Mouse (Mus musculus): ENCODE data around the gene Akap7.

Akap7 gene

GRCm38 (mm10) chr10:25310736-25311135 lies 3.1 kb upstream of the Akap7 start:
- Histone ChIP-seq H3K27me3 (ENCODE audit: insufficient read depth, low read length) (no peaks in the 10 kb centered on the region), H3K4me1 (replicated peaks; ENCODE audit: low read depth, low read length) (peaks cover 68% of the 10 kb centered on the region), H3K9me3 (ENCODE audit: low read length) (no peaks in the 10 kb centered on the region; the same call in 1 of the 2 replicates), H3K4me3 (replicated peaks; ENCODE audit: low read length) (no peak overlapping the region), H3K36me3 (ENCODE audit: insufficient read depth, low read length) (no peaks in the 10 kb centered on the region)
- TF ChIP-seq POU5F1 (IDR thresholded peaks at IDR 0.05; ENCODE audit: borderline replicate concordance, low read length) (no peak), NANOG (IDR thresholded peaks at IDR 0.05; ENCODE audit: borderline replicate concordance, low read length) (no peak), CTCF (conservative IDR thresholded peaks at IDR 0.05; ENCODE audit: low read length) (no peak)

DNA sequence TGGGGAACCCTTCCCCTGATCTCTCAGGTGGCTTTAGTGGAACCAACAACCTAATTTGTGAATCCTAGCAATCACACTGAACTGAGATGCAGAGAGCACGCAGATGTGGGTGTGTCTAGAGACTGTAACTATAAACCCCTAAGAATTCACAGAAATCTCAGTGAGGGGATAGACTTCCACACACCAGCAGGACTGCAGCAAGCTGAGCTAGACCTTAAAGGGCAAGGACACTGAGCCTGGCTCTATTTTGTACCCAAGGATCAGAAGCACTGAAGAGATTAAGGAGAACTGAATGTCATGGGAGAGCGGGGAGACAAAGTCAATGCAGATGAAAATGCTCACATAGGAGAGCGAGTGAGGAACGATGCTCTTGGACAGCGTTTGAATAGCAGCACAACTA lies 2.3 kb upstream of the Akap7 start:
- Histone ChIP-seq H3K4me1 (replicated peaks; ENCODE audit: low read depth, low read length) (peaks cover 67% of the 10 kb centered on the region), H3K4me3 (replicated peaks; ENCODE audit: low read length) (no peak overlapping the region), H3K9me3 (ENCODE audit: low read length) (no peaks in the 10 kb centered on the region; the same call in 1 of the 2 replicates), H3K36me3 (ENCODE audit: insufficient read depth, low read length) (no peaks in the 10 kb centered on the region), H3K27me3 (ENCODE audit: insufficient read depth, low read length) (no peaks in the 10 kb centered on the region)
- no peak for TF ChIP-seq NANOG (IDR thresholded peaks at IDR 0.05; ENCODE audit: borderline replicate concordance, low read length)
- TF ChIP-seq POU5F1 (IDR thresholded peaks at IDR 0.05; ENCODE audit: borderline replicate concordance, low read length) = no peak
- TF ChIP-seq CTCF (conservative IDR thresholded peaks at IDR 0.05; ENCODE audit: low read length) = no peak

DNA sequence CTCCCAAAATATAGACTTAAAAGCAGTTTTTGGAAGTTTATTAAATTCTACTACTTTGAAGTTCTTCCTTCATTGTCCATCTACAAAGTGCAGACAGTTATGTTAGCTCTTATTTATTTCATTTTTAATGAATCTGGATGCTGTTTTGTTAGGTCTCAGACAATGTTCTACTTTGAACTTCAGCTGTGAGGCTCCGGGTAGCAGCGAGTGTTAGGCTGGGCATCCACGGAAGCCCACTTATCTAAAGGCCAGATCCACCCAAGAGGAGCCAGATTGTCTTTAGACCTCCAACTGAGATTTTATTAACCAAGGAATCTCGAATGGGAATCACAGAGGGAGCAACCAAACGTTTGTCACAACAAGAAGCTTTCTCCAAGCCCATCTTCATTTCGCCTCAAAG lies 2.5 kb downstream of the Akap7 start:
- no peaks in the 10 kb centered on the region for H3K36me3 ChIP-seq (ENCODE audit: insufficient read depth, low read length)
- no peaks in the 10 kb centered on the region; the same call in 1 of the 2 replicates for H3K9me3 ChIP-seq (ENCODE audit: low read length)
- peaks cover 42% of the 10 kb centered on the region for H3K4me1 ChIP-seq (replicated peaks; ENCODE audit: low read depth, low read length)
- no peak overlapping the region for H3K4me3 ChIP-seq (replicated peaks; ENCODE audit: low read length)
- no peaks in the 10 kb centered on the region for H3K27me3 ChIP-seq (ENCODE audit: insufficient read depth, low read length)
- TF ChIP-seq CTCF (conservative IDR thresholded peaks at IDR 0.05; ENCODE audit: low read length) (no peak), NANOG (IDR thresholded peaks at IDR 0.05; ENCODE audit: borderline replicate concordance, low read length) (no peak), POU5F1 (IDR thresholded peaks at IDR 0.05; ENCODE audit: borderline replicate concordance, low read length) (no peak)

DNA sequence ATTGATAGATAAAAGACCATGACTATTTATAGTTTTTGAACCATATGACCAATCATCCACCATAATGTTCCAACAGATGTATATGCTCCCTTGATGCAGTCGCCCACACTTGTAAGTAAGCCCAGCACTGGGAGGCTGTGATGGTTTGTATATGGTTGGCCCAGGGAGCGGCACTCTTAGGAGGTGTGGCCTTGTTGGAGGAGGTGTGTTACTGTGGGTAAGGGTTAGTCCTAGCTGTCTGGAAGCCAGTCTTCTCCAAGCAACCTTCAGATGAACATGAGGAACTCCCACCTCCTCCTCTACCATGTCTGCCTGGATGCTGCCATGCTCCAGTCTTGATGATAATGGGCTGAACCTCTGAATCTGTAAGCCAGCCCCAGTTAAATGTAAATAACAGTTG lies 3.1 kb downstream of the Akap7 start:
- H3K27me3 ChIP-seq (ENCODE audit: insufficient read depth, low read length) = no peaks in the 10 kb centered on the region
- peaks cover 3% of the 10 kb centered on the region; the same call in 1 of the 2 replicates for H3K9me3 ChIP-seq (ENCODE audit: low read length)
- no peak overlapping the region for H3K4me3 ChIP-seq (replicated peaks; ENCODE audit: low read length)
- H3K36me3 ChIP-seq (ENCODE audit: insufficient read depth, low read length) = no peaks in the 10 kb centered on the region
- peaks cover 36% of the 10 kb centered on the region for H3K4me1 ChIP-seq (replicated peaks; ENCODE audit: low read depth, low read length)
- TF ChIP-seq CTCF (conservative IDR thresholded peaks at IDR 0.05; ENCODE audit: low read length) (no peak), POU5F1 (IDR thresholded peaks at IDR 0.05; ENCODE audit: borderline replicate concordance, low read length) (no peak), NANOG (IDR thresholded peaks at IDR 0.05; ENCODE audit: borderline replicate concordance, low read length) (no peak)

DNA sequence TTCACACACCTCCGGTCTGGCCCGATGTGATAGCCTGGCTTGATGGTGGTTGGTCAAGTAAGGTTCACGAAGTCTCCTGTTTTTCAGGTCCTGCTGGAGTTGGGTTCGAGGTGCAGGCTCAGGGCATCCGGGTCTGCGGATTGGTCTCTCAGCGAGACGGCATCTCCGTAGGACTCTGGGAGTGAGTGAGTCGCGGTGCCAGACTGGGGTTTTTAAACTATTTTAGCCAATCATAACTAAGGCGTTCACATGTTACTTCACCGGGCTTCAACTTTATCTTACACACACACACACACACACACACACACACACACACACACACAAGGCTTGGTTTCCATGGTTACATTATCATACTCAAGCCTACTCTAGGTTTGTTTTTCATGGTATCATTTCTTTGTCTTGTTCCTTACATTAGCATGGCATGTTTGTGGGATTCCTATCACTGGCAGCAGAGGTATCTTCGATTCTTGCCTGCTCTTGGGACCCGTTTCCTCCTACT lies 8.6 kb downstream of the Akap7 start:
- H3K9me3 ChIP-seq (ENCODE audit: low read length) = peaks cover 3% of the 10 kb centered on the region; the same call in 1 of the 2 replicates
- no peaks in the 10 kb centered on the region for H3K27me3 ChIP-seq (ENCODE audit: insufficient read depth, low read length)
- H3K4me3 ChIP-seq (replicated peaks; ENCODE audit: low read length) = no peak overlapping the region
- TF ChIP-seq NANOG (IDR thresholded peaks at IDR 0.05; ENCODE audit: borderline replicate concordance, low read length) = no peak
- no peak for TF ChIP-seq CTCF (conservative IDR thresholded peaks at IDR 0.05; ENCODE audit: low read length)
- TF ChIP-seq POU5F1 (IDR thresholded peaks at IDR 0.05; ENCODE audit: borderline replicate concordance, low read length) = no peak
- H3K4me1 ChIP-seq (replicated peaks; ENCODE audit: low read depth, low read length) = peaks cover 42% of the 10 kb centered on the region
- no peaks in the 10 kb centered on the region for H3K36me3 ChIP-seq (ENCODE audit: insufficient read depth, low read length)

GRCm38 (mm10) chr10:25298264-25298671 lies 9.4 kb downstream of the Akap7 start:
- Histone ChIP-seq H3K4me1 (replicated peaks; ENCODE audit: low read depth, low read length) (peaks cover 42% of the 10 kb centered on the region), H3K27me3 (ENCODE audit: insufficient read depth, low read length) (no peaks in the 10 kb centered on the region), H3K36me3 (ENCODE audit: insufficient read depth, low read length) (no peaks in the 10 kb centered on the region), H3K9me3 (ENCODE audit: low read length) (peaks cover 3% of the 10 kb centered on the region; the same call in 1 of the 2 replicates), H3K4me3 (replicated peaks; ENCODE audit: low read length) (no peak overlapping the region)
- TF ChIP-seq NANOG (IDR thresholded peaks at IDR 0.05; ENCODE audit: borderline replicate concordance, low read length) (no peak), POU5F1 (IDR thresholded peaks at IDR 0.05; ENCODE audit: borderline replicate concordance, low read length) (no peak), CTCF (conservative IDR thresholded peaks at IDR 0.05; ENCODE audit: low read length) (no peak)

DNA sequence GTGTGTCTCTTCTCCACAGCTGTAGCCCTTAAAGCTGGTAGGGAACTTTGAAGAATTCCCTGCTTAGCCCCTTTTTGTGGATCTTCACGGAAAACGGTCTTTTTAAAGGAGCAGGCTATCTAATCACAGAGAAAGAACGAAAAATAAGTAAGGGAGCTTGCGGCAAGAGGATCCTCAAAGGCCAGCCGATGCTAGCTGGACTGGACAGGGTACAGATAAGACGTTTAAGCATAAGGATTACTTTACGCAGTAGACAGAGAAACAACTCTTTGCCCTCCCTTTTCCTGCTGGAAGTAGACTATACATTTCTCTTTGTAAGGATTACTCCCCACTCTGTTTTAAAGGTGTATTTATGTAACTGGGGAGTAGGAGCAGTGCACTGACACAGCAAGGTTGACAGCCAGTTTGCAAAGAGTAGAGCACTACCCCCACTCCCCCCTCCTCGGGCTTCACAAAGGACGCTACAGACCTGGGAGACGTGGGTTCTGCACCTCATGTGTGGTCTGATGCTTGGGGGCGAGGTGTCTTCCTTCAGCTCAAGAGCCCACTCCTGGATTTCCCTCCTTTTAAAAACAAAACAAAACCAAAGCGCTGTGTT lies 9.9 kb downstream of the Akap7 start:
- Histone ChIP-seq H3K9me3 (ENCODE audit: low read length) (peaks cover 3% of the 10 kb centered on the region; the same call in 1 of the 2 replicates), H3K36me3 (ENCODE audit: insufficient read depth, low read length) (no peaks in the 10 kb centered on the region), H3K27me3 (ENCODE audit: insufficient read depth, low read length) (no peaks in the 10 kb centered on the region), H3K4me3 (replicated peaks; ENCODE audit: low read length) (peak overlapping the region; percentile 82), H3K4me1 (replicated peaks; ENCODE audit: low read depth, low read length) (peaks cover 42% of the 10 kb centered on the region)
- TF ChIP-seq NANOG (IDR thresholded peaks at IDR 0.05; ENCODE audit: borderline replicate concordance, low read length) = no peak
- no peak for TF ChIP-seq CTCF (conservative IDR thresholded peaks at IDR 0.05; ENCODE audit: low read length)
- no peak for TF ChIP-seq POU5F1 (IDR thresholded peaks at IDR 0.05; ENCODE audit: borderline replicate concordance, low read length)

DNA sequence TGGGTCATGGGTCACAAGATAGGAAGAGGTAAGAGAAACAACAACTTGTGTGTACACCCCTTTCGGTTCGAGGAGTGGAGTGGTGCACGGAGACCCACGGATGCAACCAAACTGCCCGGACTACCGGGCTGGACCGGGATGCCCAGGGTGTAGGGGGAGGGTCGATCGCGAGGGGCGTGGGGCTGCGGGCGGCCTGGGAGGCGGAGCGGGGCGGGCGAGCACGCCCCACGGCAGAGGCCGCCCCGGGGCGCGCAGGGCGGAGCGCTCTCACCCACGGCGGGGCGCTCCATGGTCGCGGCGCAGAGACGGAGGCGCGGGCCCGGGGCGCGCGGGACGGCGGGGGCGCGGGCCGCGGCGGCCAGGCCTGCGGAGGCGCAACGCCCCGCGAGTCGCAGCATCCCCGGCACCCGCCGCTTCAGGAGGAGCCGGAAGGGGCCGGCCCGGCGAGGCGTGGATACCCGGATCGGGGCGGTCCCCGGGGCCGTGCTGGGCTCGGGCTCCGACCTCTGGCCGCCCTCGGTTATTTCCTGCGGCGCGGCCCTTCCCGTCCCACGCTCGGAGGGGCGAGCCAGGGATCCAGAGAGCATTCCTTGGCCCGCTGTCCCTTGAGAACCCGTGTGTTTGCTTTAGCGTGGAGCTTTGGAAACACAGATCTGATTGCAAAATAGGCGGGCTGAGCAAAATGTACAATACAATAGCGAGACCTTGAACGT lies 10.9 kb downstream of the Akap7 start:
- TF ChIP-seq NANOG (IDR thresholded peaks at IDR 0.05; ENCODE audit: borderline replicate concordance, low read length) = no peak
- Histone ChIP-seq H3K4me1 (replicated peaks; ENCODE audit: low read depth, low read length) (peaks cover 38% of the 10 kb centered on the region), H3K4me3 (replicated peaks; ENCODE audit: low read length) (peak overlapping the region; percentile 82), H3K27me3 (ENCODE audit: insufficient read depth, low read length) (no peaks in the 10 kb centered on the region), H3K9me3 (ENCODE audit: low read length) (peaks cover 3% of the 10 kb centered on the region; the same call in 1 of the 2 replicates), H3K36me3 (ENCODE audit: insufficient read depth, low read length) (no peaks in the 10 kb centered on the region)
